Mouse (Mus musculus) heart, adult 9 months (tissue): Measurements from ENCODE around the gene Scgb2b21.
"Not testable (repeated sequence)": the region's sequence is repeated elsewhere in the genome, so short reads cannot be mapped to it uniquely, and the experiment has no call there.

Experiments
- DNase-seq, 2 experiments: peaks; one replicate each; pipeline ENCODE4 v3.0.0; 2022; ENCODE audit warnings: low spot score in 2 of 2

The Scgb2b21 gene

GRCm38 (mm10) chr7:33520358-33520757, at the start of gene Scgb2b21:
Gene Scgb2b21, minus strand, starts transcription at chr7:33520458.
- no peak for DNase-seq

GRCm38 (mm10) chr7:33543420-33543819, 23.2 kb upstream of the Scgb2b21 start:
- DNase-seq: not testable (repeated sequence)
